Mouse (Mus musculus) E14TG2a.4 (cell line): ENCODE data around the gene Fam117a.

Experiments used
- CTCF ChIP-seq: conservative IDR thresholded peaks from 2 replicates; pipeline ENCODE4 v1.5.1; 2014; ENCODE audit warnings: low read length
- NANOG ChIP-seq: IDR thresholded peaks from 2 replicates; pipeline ENCODE4 v1.6.1; 2014; ENCODE audit warnings: borderline replicate concordance, low read length, mixed read lengths
- POU5F1 ChIP-seq: IDR thresholded peaks from 2 replicates; pipeline ENCODE4 v1.6.1; 2014; ENCODE audit warnings: low read length, borderline replicate concordance

DNA sequence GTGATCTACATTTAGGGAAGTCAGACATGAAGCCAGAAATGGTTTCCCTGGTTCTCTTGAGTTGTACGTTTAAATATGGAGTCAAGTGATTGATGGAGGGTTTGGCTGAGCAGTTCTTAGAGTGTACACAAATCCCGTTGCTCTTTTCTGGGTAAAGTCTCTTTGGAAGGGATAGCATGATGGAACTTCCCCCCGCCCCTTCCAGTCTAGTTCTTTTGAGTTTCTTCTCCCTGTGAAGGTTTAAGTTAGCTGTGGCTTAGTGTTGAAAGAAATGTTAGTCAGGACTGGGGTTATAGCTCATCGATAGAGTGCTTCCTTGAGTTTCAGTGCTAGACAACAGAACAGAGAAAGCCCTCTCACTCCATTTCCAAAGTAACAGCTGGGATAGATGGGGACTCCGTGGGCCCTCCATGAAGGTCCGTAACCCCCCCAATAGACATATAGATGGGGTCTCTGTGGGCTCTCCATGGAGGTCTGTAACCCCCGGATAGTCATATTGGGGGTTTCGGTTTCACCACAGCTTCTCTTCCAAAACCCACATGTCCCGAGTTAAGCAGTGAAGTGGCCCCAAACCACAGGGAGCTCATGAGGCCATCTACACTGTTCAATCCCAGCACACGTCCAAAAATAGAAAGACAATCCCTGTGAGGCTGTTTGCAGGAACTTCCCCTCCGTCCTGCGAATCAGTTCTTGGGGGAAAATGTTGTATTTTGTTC is 18.3 kb downstream of the Fam117a start:
- TF ChIP-seq POU5F1 (no peak), CTCF (no peak), NANOG (no peak)
